Mouse (Mus musculus) fibroblast of lung, adult 2 months (primary cell): ENCODE measurements around the gene Fbrsl1.

Experiments used
- DNase-seq: peaks from one replicate; pipeline ENCODE4 v3.0.0-alpha.2; 2011; ENCODE audit warnings: low read depth

Fbrsl1 gene

GRCm38 (mm10) chr5:110413018-110413417 is 35.3 kb downstream of the Fbrsl1 start:
- no peak for DNase-seq

DNA sequence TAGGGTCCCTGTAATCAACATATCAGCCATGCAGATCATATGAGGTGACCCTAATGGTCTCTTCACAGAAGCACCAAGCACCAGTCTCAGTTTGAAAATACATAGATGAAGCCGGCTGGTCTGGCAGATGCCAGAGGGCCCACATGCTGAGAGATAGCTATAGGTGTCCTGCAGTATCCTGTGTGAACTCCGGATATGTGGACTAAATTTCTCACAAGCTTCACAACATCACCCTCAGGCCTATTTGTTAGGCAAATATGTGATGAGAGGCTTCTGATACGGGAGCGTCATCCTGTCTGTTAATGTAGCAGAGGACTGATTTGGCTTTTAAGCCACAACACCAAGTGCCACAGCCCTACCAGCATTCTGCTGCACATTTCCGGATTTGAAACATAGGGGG is 37.9 kb downstream of the Fbrsl1 start:
- no peak for DNase-seq

- no peak for DNase-seq
Observed at GRCm38 (mm10) chr5:110408967-110409366, 39.3 kb downstream of the Fbrsl1 start.

DNA sequence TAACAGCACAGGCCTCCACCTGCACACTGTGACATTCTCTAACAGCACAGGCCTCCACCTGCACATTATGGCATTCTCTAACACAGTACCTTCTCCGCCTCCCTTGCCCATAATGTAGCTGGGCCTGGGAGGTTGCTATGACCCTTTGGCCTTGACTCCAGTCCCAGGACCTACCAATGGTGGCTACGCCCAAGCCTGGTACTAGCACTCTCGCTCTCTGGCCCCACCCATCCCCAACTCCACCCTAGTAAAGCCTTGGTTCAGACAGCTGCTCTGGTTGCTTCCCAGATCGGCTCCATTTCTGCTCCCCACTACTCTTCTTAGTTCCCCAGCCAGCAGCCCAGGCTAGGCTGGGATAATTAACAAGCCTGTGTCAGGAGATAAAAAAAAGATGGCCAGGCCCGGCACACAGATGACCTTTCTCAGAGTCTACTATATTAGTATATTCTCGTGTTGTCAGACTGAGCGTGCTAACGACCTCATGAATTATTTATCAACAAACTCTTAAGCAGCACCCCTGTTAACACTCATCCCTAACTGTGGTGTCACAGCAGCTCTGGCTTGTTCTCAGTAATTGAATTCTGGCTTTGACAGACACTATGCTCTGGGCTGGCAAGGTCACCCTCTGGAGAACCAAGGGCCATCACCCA is 42.1 kb downstream of the Fbrsl1 start:
- no peak for DNase-seq

- DNase-seq, result no peak
Observed at GRCm38 (mm10) chr5:110403931-110404330, 44.4 kb downstream of the Fbrsl1 start.

DNA sequence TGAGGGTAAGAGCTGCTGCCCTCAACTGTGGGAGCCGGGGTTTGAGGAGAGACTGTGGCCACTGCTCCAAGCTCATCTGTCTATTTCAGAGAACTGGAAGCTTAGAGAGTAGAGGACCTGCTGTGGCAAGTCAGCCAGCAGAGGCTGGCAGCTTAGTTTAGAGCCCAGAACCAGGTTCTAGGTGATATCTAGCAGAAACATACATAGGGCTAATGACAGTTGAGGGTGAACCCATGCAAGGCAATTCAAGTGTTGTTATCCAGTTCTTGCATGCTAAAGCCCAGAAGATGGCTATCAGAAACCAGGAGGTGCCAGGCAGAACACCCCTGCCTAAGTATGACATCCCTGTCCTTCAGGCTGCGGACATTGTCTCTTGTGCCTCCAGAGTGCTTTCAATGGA is 45.7 kb downstream of the Fbrsl1 start:
- DNase-seq, result no peak

- no peak for DNase-seq
Observed at GRCm38 (mm10) chr5:110401101-110401500, 47.2 kb downstream of the Fbrsl1 start.

- no peak for DNase-seq
Observed at GRCm38 (mm10) chr5:110395006-110395661, 53.2 kb downstream of the Fbrsl1 start.

DNA sequence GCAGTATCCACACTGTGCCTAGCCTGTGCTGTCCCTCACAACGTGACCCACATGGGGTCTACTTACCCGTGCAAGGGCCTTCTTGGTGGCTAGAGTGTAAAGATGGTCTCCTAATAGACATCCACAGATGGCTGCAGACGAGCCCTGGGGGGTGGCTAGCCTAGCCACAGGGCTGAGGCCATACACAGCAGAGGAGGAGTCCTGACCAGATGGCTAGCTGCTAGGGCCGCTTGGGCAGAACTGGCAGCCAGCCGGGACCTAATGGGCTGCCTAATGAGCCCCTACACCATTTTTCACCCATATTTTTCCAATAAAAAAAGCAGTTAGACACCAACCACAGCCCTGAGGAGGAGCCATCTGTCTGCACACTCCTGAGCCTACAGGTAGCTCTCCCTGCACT is 55.6 kb downstream of the Fbrsl1 start:
- DNase-seq, result no peak

DNA sequence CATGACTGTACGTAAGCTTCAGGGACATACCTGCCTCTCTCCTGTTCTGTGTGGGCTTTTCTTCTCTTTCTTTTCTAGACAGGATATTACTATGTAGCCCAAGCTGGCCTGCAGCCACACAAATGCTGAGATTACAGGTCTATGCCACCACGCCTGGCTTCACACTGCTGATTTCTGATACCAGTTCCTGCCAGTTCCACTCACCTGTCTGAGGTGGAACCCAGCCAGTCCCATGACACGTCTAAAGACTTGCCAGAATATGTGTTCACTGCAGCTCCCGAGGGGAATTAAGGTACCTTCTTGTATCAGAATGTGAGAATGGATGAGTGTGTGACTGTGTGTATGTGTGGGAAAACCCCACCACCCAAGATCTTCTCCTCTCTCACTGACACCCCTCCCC is 57.7 kb downstream of the Fbrsl1 start:
- DNase-seq, result no peak

- no peak for DNase-seq
Observed at GRCm38 (mm10) chr5:110387332-110387731, 61.0 kb downstream of the Fbrsl1 start.

DNA sequence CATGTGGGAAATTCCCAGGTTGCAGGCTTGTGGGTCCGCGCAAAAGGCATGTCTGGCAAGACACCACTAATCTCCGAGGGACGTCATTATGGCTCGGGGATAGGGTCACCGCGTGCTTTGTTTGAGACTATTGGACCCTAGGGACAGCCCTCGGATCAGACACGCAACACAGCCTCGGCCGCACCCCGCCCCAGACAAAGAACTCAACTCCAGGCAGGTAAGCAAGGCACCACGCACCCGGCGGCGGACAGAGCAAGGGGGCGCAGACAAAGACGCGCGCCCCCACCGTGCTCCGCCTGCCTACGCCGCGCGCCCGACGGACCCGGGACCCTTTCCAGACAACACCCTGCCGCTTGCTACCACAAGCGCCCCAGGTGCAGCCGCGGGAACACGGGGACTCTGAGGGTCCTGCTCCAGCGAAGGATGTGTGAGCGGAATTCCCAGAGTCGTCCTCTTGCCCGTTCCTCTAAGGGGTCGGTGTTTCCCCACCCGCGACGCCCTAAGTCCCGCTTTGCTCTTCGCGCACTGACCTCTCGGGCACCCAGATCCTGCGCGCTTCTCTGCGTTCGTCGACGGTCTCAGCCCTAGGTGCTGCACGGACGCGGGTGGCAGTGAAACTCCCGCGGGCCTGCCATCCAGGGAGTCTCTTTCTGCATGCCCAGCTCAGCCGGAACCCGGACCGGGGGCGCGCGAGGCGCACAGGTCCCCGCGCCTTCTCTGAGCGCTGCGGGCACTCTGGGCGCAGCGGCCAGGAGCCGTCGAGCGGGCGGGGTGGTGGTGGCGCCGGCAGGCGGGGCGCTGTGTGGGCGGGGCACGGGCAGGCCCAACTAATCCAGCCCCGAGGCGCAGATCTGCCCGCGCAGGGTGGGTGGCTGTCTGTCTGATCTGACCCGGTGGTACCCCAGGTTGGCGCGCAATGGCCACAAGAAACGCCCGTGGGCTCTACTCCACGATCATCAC is 61.7 kb downstream of the Fbrsl1 start:
- DNase-seq, result no peak

DNA sequence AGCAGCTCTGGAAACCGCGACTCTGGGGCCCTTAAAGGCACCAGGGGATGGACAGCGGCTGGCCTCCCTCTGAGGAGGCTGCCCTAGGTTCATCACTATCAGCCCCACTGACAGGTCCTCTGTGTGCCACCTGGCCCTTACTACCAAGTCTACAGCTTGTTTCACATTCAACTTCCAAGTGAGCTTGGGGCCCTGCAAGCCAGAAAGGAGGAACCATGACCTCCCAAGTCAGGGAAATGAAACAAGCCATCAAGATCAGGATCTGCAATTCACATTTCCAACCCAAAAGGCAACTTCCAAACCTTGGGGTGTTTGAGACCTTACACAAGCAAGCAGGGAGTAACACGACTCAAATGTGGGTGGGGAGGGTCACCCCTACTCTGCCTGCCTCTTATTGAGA is 63.0 kb downstream of the Fbrsl1 start:
- DNase-seq, result no peak

DNA sequence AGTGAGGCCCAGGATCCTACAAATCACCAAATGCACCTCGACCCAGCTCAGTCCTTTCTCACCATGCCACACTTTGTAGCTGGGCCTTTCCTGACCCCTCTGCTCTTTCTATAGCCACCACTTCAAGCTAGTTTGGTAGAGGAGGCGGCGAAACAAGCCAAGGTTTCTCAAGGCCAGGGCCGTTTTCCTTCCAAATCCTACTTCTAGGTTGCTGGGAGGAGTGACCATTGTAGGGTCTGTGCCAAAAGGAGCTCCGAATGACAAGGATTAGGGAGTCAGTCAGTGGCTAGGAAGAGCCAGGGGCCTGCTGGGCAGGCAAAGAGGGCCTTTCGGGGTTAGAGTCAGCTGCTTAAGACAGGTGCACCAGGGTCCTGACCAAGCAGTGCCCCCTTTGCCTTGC is 63.8 kb downstream of the Fbrsl1 start:
- DNase-seq, result no peak

GRCm38 (mm10) chr5:110379823-110380222 is 68.5 kb downstream of the Fbrsl1 start:
- no peak for DNase-seq

- DNase-seq, result no peak
Observed at GRCm38 (mm10) chr5:110379086-110379485, 69.2 kb downstream of the Fbrsl1 start.

DNA sequence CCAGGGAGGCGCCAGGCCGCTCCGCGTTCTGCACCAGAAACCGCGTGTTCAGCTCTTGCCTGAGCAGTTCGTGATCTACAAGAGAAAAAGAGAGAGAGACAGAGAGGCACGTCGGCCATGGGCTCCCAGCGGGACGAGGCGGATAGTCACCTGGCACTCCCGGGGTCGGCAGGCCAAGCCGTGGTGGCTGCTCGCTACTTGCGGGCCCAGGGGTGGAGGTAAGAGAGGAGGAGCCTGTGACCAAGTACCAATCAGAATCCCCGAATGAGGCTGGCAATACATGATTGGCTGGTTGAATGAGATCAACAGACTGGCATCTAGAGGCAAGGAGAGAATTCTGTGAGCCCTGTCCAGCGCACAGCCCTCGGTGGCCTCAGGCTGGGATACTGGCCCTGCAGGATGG is 70.1 kb downstream of the Fbrsl1 start:
- DNase-seq, result no peak

DNA sequence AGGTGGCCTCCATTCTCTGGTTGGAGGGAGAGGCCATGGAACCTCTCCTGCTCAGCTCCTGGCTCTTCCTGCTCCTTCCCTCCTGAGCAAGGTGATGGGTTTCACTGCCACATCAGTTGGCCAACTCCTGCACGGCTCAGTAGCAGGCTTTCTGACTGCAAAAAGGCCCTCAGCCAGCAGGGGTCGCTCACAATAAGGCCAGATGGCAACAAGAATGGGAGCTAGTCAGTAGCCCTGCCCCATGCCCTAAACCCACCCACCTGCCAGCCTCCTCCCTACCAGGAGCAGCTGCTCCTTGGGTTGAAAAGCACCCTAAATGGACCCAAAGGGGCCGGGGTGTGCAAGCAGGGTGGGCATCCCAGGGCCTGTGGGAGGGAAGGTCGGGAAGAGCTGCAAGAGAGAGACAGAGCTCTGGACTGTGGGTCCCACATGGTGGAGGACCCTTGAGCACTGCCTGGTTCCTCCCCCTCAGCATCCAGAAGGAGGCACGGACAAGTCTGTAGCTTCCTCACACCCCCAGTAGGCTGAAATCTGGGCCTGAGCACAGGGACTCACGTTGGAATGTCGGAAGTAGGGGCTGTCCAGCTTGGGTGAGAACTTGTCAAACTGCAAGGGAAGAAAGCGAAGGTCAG is 71.4 kb downstream of the Fbrsl1 start:
- DNase-seq, result no peak

- DNase-seq, result no peak
Observed at GRCm38 (mm10) chr5:110363822-110364545, 84.3 kb downstream of the Fbrsl1 start.

- no peak for DNase-seq
Observed at GRCm38 (mm10) chr5:110363179-110363821, 85.0 kb downstream of the Fbrsl1 start.

DNA sequence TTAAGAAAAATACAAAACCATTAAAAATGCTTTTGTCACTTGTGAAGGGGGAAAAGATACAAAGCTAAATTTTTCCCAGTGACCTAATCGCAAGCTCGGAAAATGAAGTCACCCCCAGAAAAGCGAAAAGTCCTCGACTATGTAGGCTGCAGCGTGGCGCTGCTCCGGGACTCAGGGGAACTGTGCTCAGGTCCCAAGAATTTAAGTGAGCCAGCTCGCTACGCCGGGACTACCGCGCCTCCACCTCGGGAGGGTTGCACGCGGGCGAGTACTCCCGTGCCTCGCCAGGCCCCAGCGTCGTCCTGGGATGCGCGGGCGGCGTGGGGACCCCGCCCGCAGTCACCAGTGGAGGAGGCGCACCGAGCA is 85.5 kb downstream of the Fbrsl1 start:
- DNase-seq, result no peak
